Mouse (Mus musculus) mouse embryonic stem cell (cell line): ENCODE results near the gene Pias4.
"Not testable (repeated sequence)": the region's sequence is repeated elsewhere in the genome, so short reads cannot be mapped to it uniquely, and the experiment has no call there.

ENCODE experiments used
- in situ Hi-C, 2 experiments: fragments of 300-500 bp; cut with MboI; formaldehyde crosslinking; loops; 1 replicate in 1 of 2; 3 replicates in 1 of 2; pipeline ENCODE4 v1.14.3; 2019 to 2020; ENCODE audit warnings: low sequenced_read_pairs in 2 of 2, low pct_unique_long_range_greater_than_20kb in 1 of 2, mixed read lengths in 1 of 2; ENCODE audit not compliant: unreplicated experiment in 1 of 2

The Pias4 gene

DNA sequence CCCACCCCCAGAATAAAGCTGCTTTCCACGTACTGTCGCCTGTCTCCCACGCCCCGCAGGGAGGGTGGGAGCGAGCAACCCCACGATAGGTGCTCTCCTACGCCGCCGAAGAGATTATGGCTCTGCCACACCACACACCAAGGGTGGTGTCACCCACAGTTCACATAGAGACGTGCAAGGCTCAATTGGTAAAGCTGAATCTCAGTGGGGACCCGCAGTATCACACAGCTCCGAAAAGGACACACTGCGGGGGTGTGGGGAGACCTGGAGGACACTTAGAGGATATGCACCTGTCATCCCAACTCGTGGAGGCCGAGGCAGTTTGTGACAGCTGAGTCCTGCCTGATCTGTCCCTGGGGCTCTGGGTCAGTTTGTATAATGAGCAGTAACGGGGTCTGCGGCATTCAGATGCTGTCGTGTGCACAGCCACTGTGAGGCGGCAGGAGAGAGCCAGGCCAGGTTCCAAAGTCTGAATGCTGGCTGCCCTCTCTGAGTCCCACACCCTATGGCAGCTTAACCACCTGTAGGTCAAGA is 25.3 kb upstream of the Pias4 start:
- in situ Hi-C loops, result no loop called here

DNA sequence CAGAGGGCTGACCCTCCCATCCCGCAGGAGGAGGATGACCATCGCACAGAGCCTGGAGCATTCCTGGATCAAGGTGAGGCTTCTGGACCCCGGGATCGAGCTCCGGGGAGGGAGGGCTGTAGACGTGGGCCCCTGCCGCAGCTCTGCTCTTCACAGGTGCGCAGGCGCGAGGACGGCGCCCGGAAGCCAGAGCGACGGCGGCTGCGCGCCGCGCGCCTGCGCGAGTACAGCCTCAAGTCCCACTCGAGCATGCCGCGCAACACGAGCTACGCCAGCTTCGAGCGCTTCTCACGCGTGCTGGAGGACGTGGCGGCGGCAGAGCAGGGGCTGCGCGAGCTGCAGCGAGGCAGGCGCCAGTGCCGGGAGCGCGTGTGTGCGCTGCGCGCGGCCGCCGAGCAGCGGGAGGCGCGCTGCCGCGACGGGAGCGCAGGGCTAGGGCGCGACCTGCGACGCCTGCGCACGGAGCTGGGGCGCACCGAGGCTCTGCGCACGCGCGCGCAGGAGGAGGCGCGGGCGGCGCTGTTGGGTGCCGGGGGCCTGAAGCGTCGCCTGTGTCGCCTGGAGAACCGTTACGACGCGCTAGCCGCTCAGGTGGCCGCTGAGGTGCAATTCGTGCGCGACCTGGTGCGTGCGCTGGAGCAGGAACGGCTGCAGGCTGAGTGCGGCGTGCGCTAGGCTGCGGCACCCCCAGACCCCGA is 24.7 kb upstream of the Pias4 start:
- in situ Hi-C loops, result no loop called here

DNA sequence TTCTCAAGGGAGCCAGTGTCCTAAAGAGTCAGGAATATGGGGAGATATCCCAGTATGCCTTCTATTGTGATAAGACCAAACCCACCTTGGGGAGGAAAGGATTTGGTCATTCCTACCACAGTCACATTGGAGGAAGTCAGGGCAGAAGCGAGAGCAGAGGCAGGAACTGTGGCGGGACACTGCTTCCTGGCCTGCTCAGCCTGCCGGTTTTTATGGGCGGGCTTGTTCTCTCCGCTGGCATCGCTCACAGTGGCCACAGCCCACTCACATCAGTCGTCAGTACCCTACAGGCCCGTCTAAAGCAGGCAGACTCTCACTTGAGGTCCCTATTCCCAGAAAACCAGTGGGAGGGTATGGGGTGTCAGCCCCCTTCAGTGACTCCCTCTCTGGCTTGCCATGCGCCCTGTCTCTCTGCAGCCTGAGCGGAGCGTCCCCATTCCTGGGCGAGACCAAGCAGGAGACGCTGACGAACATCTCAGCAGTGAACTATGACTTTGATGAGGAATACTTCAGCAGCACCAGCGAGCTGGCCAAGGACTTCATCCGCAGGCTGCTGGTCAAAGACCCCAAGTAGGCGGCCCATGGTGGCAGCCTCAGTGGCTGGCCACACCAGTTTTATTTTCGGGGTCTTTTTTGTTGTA is 23.7 kb upstream of the Pias4 start:
- in situ Hi-C loops, result no loop called here

DNA sequence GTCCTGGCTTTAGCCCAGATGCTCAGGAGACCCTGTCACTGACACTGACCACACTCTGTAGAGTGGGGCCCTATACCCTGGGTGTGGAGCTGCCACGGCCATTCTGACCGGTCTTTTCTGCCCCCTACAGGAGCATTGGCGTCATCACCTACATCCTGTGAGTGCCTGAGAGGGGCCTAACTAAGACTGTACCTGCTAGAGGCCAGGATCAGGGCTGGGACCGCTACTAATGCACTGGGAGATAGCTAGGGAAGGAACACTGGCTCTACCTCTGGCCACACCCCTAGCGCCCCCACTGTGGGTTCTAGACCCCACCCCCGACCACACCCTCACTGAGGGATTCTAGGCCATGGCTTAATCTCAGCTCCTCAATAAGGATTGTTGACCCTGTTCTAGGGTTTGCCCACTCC is 23.2 kb upstream of the Pias4 start:
- in situ Hi-C loops, result no loop called here

DNA sequence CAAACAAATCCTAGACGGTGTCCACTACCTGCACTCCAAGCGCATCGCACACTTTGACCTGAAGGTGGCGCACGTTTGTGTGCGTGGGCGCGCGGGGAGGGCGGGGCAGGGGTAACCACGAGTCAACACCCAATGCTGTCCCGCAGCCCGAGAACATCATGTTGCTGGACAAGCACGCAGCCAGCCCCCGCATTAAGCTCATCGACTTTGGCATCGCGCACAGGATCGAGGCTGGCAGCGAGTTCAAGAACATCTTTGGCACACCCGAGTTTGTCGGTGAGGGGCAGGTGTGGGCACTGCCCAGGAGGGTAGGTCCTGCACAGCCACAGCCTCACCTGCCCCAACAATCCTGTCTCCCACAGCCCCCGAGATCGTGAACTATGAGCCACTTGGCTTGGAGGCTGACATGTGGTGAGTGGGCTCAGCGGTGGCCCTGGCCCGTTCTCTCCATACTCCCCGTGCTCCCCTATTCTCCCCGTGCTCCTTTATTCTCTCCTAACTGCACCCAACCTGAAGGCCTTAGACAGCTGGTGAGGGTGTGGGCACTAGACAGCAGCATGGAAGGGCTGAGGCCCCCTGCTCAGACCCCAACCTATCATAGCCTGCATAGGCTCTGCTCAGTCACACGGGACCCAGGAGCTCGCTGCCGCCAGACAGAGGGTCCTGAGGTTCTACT is 22.7 kb upstream of the Pias4 start:
- in situ Hi-C loops, result no loop called here

GRCm38 (mm10) chr10:81189821-81190220 is 22.1 kb upstream of the Pias4 start:
- in situ Hi-C loops, result no loop called here

- in situ Hi-C loops, result no loop called here
Observed at GRCm38 (mm10) chr10:81187161-81187560, 19.4 kb upstream of the Pias4 start.

GRCm38 (mm10) chr10:81184765-81185164 is 17.0 kb upstream of the Pias4 start:
- in situ Hi-C loops, result no loop called here

- in situ Hi-C loops, result no loop called here
Observed at GRCm38 (mm10) chr10:81183805-81184204, 16.1 kb upstream of the Pias4 start, which contains the start of gene 4930442H23Rik. Gene 4930442H23Rik (minus strand): TSS chr10:81183849.

GRCm38 (mm10) chr10:81182336-81183333 is 14.9 kb upstream of the Pias4 start, which contains the start of gene Dapk3:
Gene Dapk3 (plus strand): TSS chr10:81183005.
- in situ Hi-C loops, result no loop called here

GRCm38 (mm10) chr10:81181860-81182259 is 14.1 kb upstream of the Pias4 start:
- in situ Hi-C loops, result not testable (repeated sequence)

DNA sequence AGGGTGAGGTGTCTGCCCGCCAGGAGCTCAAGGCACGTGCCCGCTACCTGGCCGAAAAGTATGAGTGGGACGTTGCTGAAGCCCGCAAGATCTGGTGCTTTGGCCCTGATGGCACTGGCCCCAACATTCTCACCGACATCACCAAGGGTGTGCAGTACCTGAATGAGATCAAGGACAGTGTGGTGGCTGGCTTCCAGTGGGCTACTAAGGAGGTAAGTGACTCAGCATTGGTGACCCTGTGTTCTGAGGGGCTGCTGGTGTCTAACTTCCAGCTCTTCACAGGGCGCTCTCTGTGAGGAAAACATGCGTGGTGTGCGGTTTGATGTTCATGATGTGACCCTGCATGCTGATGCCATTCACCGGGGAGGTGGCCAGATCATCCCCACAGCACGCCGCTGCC is 13.2 kb upstream of the Pias4 start:
- in situ Hi-C loops, result no loop called here

DNA sequence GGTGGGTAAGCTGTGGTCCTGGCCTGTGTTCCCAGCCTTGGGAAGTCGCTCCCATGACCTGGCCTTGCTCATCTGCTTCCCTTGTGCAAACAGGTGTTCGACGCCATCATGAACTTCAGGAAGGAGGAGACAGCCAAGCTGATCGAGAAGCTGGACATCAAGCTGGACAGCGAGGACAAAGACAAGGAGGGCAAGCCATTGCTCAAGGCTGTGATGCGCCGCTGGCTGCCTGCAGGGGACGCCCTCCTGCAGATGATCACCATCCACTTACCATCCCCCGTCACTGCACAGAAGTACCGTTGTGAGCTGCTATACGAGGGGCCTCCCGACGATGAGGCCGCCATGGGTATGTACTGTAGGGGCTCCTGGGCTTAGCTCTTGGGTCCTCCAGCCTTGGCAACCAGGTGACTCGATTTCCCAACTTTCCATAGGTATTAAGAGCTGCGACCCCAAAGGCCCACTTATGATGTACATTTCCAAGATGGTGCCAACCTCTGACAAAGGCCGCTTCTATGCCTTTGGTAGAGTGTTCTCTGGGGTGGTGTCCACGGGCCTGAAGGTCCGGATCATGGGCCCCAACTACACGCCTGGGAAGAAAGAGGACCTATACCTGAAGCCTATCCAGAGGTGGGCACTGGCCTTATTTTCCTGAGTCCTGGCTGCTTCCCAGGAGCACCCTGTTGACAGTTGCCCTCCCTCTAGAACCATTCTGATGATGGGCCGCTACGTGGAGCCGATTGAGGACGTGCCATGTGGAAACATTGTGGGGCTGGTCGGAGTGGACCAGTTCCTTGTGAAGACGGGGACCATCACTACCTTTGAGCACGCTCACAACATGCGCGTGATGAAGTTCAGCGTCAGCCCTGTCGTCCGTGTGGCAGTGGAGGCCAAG is 12.0 kb upstream of the Pias4 start:
- in situ Hi-C loops, result loop anchor here in 1 of 2 experiments (10.0 kb wide), 1 partner anchor 155 kb away; the partner anchor contains the start of gene Diras1

- in situ Hi-C loops, result loop anchor here in 1 of 2 experiments (10.0 kb wide), 1 partner anchor 154 kb away; the partner anchor contains the start of gene Diras1
Observed at GRCm38 (mm10) chr10:81178927-81179326, 11.2 kb upstream of the Pias4 start.

GRCm38 (mm10) chr10:81177958-81178712 is 10.4 kb upstream of the Pias4 start:
- in situ Hi-C loops, result loop anchor here in 1 of 2 experiments (10.0 kb wide), 1 partner anchor 153 kb away; the partner anchor contains the start of gene Diras1

- in situ Hi-C loops, result loop anchor here in 1 of 2 experiments (10.0 kb wide), 1 partner anchor 153 kb away; the partner anchor contains the start of gene Diras1
Observed at GRCm38 (mm10) chr10:81177491-81177925, 9.8 kb upstream of the Pias4 start.
